Mouse (Mus musculus) kidney, adult 10 weeks (tissue): ENCODE measurements around the gene Serpina3n. TPM values are rescaled to one million over a fixed set of nuclear protein-coding genes. Genes with fewer than 3 reads are reported as not detected.

Source experiments
- polyA plus RNA-seq: library from polyadenylated mRNA; stranded (reverse); fragments of 350-450 nt; fragmentation: Illumina TruSeq; extraction: RNeasy Lipid Tissue Mini Kit (QIAGEN cat#74804); gene quantifications from one replicate; pipeline ENCODE4 v1.2.3, GENCODE M21; 2014; ENCODE audit warnings: low read depth, low replicate concordance

The Serpina3n gene
- 0.20 TPM for polyA plus RNA-seq

DNA sequence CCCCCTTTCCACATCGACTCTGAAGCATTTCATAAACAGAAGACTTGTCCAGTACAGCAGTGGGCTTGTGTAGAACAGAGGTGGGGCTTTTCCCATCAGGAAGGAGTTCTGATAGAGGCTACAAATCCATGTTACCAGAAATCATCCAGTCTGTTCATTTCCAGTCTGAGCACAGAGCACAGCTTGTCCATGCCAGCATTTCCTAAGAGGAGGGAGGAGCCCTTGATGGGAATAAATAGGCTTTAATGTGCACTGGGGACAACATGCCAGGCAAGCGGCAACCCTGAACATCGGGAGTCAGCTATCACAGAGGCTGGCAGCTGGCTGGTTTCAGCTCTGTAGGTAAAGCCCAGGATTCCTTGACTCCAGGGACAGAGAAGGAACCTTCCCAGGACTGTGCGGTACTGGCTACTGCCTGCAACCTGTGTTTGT lies at the start of gene Serpina3n:
Serpina3n (plus strand) TSS at position 276 of the 432 bp plus-strand sequence.

Other genes starting within 250 kb of the Serpina3n start
- gene Serpina3f, start 192.2 kb upstream of the Serpina3n start, polyA plus RNA-seq, result 0.20 TPM
- gene Serpina3g, start 170.5 kb upstream of the Serpina3n start, polyA plus RNA-seq, result not detected
- gene Serpina3i, start 143.6 kb upstream of the Serpina3n start, polyA plus RNA-seq, result not detected
- not detected for gene Serpina3j, start 92.2 kb upstream of the Serpina3n start, polyA plus RNA-seq
- 1.1 TPM for gene Serpina3k, start 68.2 kb upstream of the Serpina3n start, polyA plus RNA-seq
- gene Serpina3m, start 68.2 kb upstream of the Serpina3n start, polyA plus RNA-seq, result not detected
- gene Gsc, start 66.6 kb downstream of the Serpina3n start, polyA plus RNA-seq, result not detected